Mouse (Mus musculus): ENCODE data around the gene Bbox1.

The Bbox1 gene

GRCm38 (mm10) chr2:110269281-110269680 is 45.1 kb downstream of the Bbox1 start:
- 64% methylated on average over 3 of the region's 3 CpGs for WGBS

GRCm38 (mm10) chr2:110232252-110232651 is 82.1 kb downstream of the Bbox1 start:
- WGBS: 79% methylated on average over 9 of the region's 9 CpGs

GRCm38 (mm10) chr2:110230753-110231152 is 83.6 kb downstream of the Bbox1 start:
- WGBS: 74% methylated on average over 4 of the region's 4 CpGs

GRCm38 (mm10) chr2:110229143-110230087 is 84.9 kb downstream of the Bbox1 start:
- 28% methylated on average over 15 of the region's 15 CpGs for WGBS

GRCm38 (mm10) chr2:110226421-110226820 is 87.9 kb downstream of the Bbox1 start:
- WGBS: 70% methylated on average over 4 of the region's 4 CpGs

- WGBS: 66% methylated on average over 2 of the region's 2 CpGs
These were observed 91.6 kb downstream of the Bbox1 start for GRCm38 (mm10) chr2:110222793-110223192.

- 91% methylated on average over 1 of the region's 1 CpGs for WGBS
These were observed 93.9 kb downstream of the Bbox1 start for GRCm38 (mm10) chr2:110220492-110220891.

- 60% methylated on average over 3 of the region's 3 CpGs for WGBS
These were observed 98.7 kb downstream of the Bbox1 start for GRCm38 (mm10) chr2:110215685-110216058.

GRCm38 (mm10) chr2:110214991-110215684 is 99.2 kb downstream of the Bbox1 start:
- 65% methylated on average over 9 of the region's 9 CpGs for WGBS

- WGBS: 85% methylated on average over 4 of the region's 4 CpGs
These were observed 100.1 kb downstream of the Bbox1 start for GRCm38 (mm10) chr2:110214278-110214677.
